ENCODE assay signal across 28 mouse cellular contexts in genomic region chr3:70319139-70319538, GRCm38 (mm10).
"Had no signal": no experiment of that assay in that cellular context is flagged by ENCODE, and none has a peak within 500 bp of the region (broad histone marks: within the 10 kb centered on the region; RNA-seq: fewer than 3 reads in every experiment).

No protein-coding gene starts in this region.

- H3K27ac ChIP-seq: embryonic facial prominence, embryonic 10.5 days; embryonic facial prominence, embryonic 12.5 days; embryonic facial prominence, embryonic 13.5 days; embryonic facial prominence, embryonic 15.5 days; forebrain, embryonic 10.5 days; forebrain, embryonic 12.5 days; forebrain, embryonic 13.5 days; forebrain, embryonic 15.5 days; gastrocnemius, adult 2 months; heart, adult 2 months; heart, embryonic 10.5 days had no signal

- DNase-seq: cerebellum, adult 9-10 months; cerebellum, adult 9-11 months; cerebellum, postnatal 10 days; cerebellum, postnatal 14 days; cerebellum, postnatal 25 days; cerebellum, postnatal 36 days; embryo, embryonic 11 days; forebrain, postnatal 0 days; gastrocnemius, adult 2 months; gastrocnemius, postnatal 10 days; gastrocnemius, postnatal 14 days; gastrocnemius, postnatal 25 days; gastrocnemius, postnatal 36 days; heart, adult 11 months; heart, adult 18-20 months; heart, adult 2 months had no signal

- H3K9me3 ChIP-seq: embryonic facial prominence, embryonic 10.5 days; embryonic facial prominence, embryonic 12.5 days; embryonic facial prominence, embryonic 13.5 days; embryonic facial prominence, embryonic 15.5 days; forebrain, embryonic 10.5 days; forebrain, embryonic 12.5 days; forebrain, embryonic 13.5 days; forebrain, embryonic 15.5 days; heart, embryonic 10.5 days had no signal

- H3K9ac ChIP-seq: embryonic facial prominence, embryonic 12.5 days; embryonic facial prominence, embryonic 13.5 days; embryonic facial prominence, embryonic 15.5 days; forebrain, embryonic 12.5 days; forebrain, embryonic 13.5 days; forebrain, embryonic 15.5 days; forebrain, postnatal 0 days had no signal

- H3K36me3 ChIP-seq: embryonic facial prominence, embryonic 10.5 days; embryonic facial prominence, embryonic 12.5 days; embryonic facial prominence, embryonic 13.5 days; embryonic facial prominence, embryonic 15.5 days; forebrain, embryonic 10.5 days; forebrain, embryonic 12.5 days; forebrain, embryonic 15.5 days; heart, embryonic 10.5 days had no signal

- H3K4me3 ChIP-seq: embryonic facial prominence, embryonic 10.5 days; embryonic facial prominence, embryonic 12.5 days; embryonic facial prominence, embryonic 13.5 days; embryonic facial prominence, embryonic 15.5 days; erythroblast, embryonic 14.5 days; forebrain, embryonic 10.5 days; forebrain, embryonic 12.5 days; forebrain, embryonic 13.5 days; forebrain, embryonic 15.5 days; gastrocnemius, adult 2 months; heart, adult 2 months; heart, embryonic 10.5 days had no signal

- H3K27me3 ChIP-seq: embryonic facial prominence, embryonic 12.5 days; embryonic facial prominence, embryonic 13.5 days; embryonic facial prominence, embryonic 15.5 days; forebrain, embryonic 12.5 days; forebrain, embryonic 13.5 days; forebrain, embryonic 15.5 days had no signal

- H3K4me1 ChIP-seq: embryonic facial prominence, embryonic 10.5 days; embryonic facial prominence, embryonic 12.5 days; embryonic facial prominence, embryonic 13.5 days; embryonic facial prominence, embryonic 15.5 days; forebrain, embryonic 10.5 days; forebrain, embryonic 12.5 days; forebrain, embryonic 13.5 days; forebrain, embryonic 15.5 days; heart, embryonic 10.5 days had no signal

- ATAC-seq: forebrain, embryonic 13.5 days; forebrain, embryonic 14.5 days; forebrain, embryonic 15.5 days; forebrain, embryonic 16.5 days; forebrain, postnatal 0 days had no signal

- H3K4me2 ChIP-seq: embryonic facial prominence, embryonic 12.5 days; embryonic facial prominence, embryonic 13.5 days; embryonic facial prominence, embryonic 15.5 days; forebrain, embryonic 12.5 days; forebrain, embryonic 13.5 days; forebrain, embryonic 15.5 days had no signal
